Mouse (Mus musculus) forebrain, embryonic 11.5 days (tissue): ENCODE results near the gene Rnf186. TPM values are rescaled to one million over a fixed set of nuclear protein-coding genes. Genes with fewer than 3 reads are reported as not detected.
"Not testable (repeated sequence)": the region's sequence is repeated elsewhere in the genome, so short reads cannot be mapped to it uniquely, and the experiment has no call there.

Source experiments
- ATAC-seq: fragments of 200-750 bp; cut with Nextera tagmentation; replicated peaks from 2 replicates; pipeline ENCODE4 v1.8.0; 2017; ENCODE audit warnings: moderate TSS enrichment; ENCODE audit not compliant: low FRiP score
- DNase-seq: peaks from one replicate; pipeline ENCODE4 v3.0.0-alpha.2; 2017; ENCODE audit warnings: low spot score
- H3K27ac ChIP-seq: fragments of 300-500 bp; sonication (generic); 2 replicates; pipeline ENCODE4 v1.5.1; 2014; ENCODE audit warnings: low read depth, low read length
- H3K27me3 ChIP-seq: fragments of 300-500 bp; sonication (generic); 2 replicates; pipeline ENCODE4 v1.6.1; 2014; ENCODE audit warnings: mild to moderate bottlenecking, low read length, mixed read lengths; ENCODE audit not compliant: control insufficient read depth, insufficient read depth
- H3K36me3 ChIP-seq: fragments of 300-500 bp; sonication (generic); 2 replicates; pipeline ENCODE4 v1.6.1; 2014; ENCODE audit warnings: mild to moderate bottlenecking, low read length, moderate library complexity, mixed read lengths; ENCODE audit not compliant: control insufficient read depth, insufficient read depth
- H3K4me1 ChIP-seq: fragments of 300-500 bp; sonication (generic); replicated peaks from 2 replicates; pipeline ENCODE4 v1.6.1; 2014; ENCODE audit warnings: low read length, mixed read lengths; ENCODE audit not compliant: control insufficient read depth, insufficient read depth
- H3K4me2 ChIP-seq: fragments of 300-500 bp; sonication (generic); 2 replicates; pipeline ENCODE4 v1.6.1; 2014; ENCODE audit warnings: low read depth, mild to moderate bottlenecking, low read length, moderate library complexity, mixed read lengths; ENCODE audit not compliant: severe bottlenecking
- H3K4me3 ChIP-seq: fragments of 300-500 bp; sonication (generic); 2 replicates; pipeline ENCODE4 v1.5.1; 2014; ENCODE audit warnings: low read depth, low read length
- H3K9ac ChIP-seq: fragments of 300-500 bp; sonication (generic); 2 replicates; pipeline ENCODE4 v1.6.1; 2014; ENCODE audit warnings: low read length
- H3K9me3 ChIP-seq: fragments of 300-500 bp; sonication (generic); 2 replicates; pipeline ENCODE4 v1.6.1; 2016; ENCODE audit warnings: low read length, mixed read lengths; ENCODE audit not compliant: control insufficient read depth
- WGBS: fragments of 180-500 bp; shearing (Covaris S2); extraction: QIAGEN DNeasy Blood & Tissue Kit; methylation state at CpG from one replicate; pipeline ENCODE4 v1.1.7; 2014; 5-methylcytosine and 5-hydroxymethylcytosine counted together
- polyA plus RNA-seq: library from polyadenylated mRNA; unstranded; fragments of >200 nt; fragmentation: Nextera tagmentation; extraction: Ambion mirVana; gene quantifications from 2 replicates; pipeline ENCODE4 v1.2.1, GENCODE M21; 2014

Gene Rnf186
- polyA plus RNA-seq, 1 experiment from 2014 or later = not detected

DNA sequence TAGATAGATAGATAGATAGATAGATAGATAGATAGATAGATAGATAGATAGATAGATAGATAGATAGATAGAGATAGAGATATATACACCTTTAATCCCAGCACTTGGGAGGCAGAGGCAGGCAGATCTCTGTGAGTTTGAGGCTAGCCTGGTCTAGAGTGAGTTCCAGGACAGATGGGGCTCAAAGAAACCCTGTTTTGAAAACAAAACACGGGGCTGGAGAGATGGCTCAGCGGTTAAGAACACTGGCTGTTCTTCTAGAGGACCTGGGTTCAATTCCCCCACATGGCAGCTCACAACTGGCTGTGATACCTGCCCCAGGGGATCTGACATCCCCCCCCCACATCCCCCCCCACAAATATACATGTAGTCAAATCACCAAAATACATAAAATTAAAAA is 7.6 kb downstream of the Rnf186 start:
- H3K4me1 ChIP-seq, DNase-seq, H3K9me3 ChIP-seq, H3K27ac ChIP-seq, H3K27me3 ChIP-seq, H3K36me3 ChIP-seq, H3K4me2 ChIP-seq, H3K4me3 ChIP-seq, ATAC-seq, H3K9ac ChIP-seq: not testable (repeated sequence)
- 83% methylated on average over 2 of the region's 2 CpGs for WGBS

DNA sequence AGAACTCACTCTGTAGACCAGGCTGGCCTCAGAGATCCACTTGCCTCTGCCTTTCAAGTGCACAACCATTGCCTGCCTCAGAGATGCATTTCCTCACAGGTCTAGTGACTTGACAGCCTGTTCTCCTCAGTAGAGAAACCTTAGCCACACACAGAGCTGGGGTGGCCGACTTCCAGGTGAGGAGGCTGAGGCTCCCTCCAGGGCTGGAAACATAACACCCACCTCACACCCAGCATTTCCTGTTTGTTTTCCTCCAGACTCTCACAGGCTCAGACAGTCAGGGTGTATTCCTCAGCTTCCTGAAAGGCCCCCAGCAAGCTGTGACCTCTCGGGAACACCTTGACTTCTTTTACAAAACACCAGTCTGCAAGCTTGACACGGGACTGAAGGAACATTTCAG is 8.3 kb downstream of the Rnf186 start:
- Histone ChIP-seq H3K9ac (no peak overlapping the region), H3K27ac (no peak overlapping the region), H3K4me1 (peaks cover 2% of the 10 kb centered on the region; the same call in 1 of the 2 replicates), H3K36me3 (no peaks in the 10 kb centered on the region), H3K4me3 (no peak overlapping the region), H3K4me2 (no peak overlapping the region), H3K27me3 (no peaks in the 10 kb centered on the region; the same call in 1 of the 2 replicates), H3K9me3 (no peaks in the 10 kb centered on the region)
- ATAC-seq (no peak), DNase-seq (no peak)
- WGBS = 80% methylated on average over 3 of the region's 3 CpGs

DNA sequence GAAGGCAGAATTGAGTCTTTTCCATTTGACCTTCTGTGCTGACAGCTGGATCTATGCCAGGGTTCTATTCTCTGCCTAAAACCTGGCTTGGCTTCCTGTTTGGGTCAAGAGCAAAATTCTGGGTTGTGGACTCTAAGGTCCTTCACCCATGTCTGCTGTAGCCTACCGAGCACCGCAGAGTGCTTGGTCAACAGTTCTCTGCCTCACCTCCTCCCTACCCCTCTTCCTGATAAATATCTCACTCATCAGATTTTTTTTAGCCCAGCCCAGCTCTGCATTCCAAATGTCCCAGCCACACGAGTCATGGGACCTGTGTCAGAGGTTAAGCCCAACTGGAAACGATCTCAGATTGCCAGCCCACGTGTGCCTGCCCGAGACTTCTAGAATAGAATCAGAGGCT is 9.1 kb downstream of the Rnf186 start:
- WGBS = 85% methylated on average over 6 of the region's 6 CpGs
- Histone ChIP-seq H3K4me2 (no peak overlapping the region), H3K4me3 (no peak overlapping the region), H3K4me1 (peaks cover 2% of the 10 kb centered on the region; the same call in 1 of the 2 replicates), H3K9me3 (no peaks in the 10 kb centered on the region), H3K9ac (no peak overlapping the region), H3K36me3 (no peaks in the 10 kb centered on the region), H3K27me3 (no peaks in the 10 kb centered on the region; the same call in 1 of the 2 replicates), H3K27ac (no peak overlapping the region)
- ATAC-seq = no peak
- no peak for DNase-seq

DNA sequence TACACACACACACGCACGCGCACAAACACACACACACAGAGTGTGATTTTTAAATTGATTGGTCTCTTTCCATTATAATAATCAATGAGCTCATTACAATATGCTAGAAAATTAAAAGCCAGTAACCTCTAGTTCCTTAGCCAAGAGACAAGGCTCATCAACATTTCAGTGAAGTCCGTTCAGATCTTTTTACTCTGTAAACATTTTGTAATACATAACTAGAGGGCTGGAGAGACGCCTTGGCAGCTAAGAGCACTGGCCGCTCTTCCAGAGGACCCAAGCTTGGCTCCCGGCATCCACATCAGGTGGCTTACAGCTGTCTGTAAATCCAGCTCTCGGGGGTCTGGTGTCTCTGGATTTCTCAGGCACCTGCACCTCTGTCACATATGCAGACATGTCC is 13.1 kb downstream of the Rnf186 start:
- Histone ChIP-seq H3K4me3 (no peak overlapping the region), H3K4me1 (no peaks in the 10 kb centered on the region), H3K9ac (no peak overlapping the region), H3K27ac (no peak overlapping the region), H3K9me3 (no peaks in the 10 kb centered on the region), H3K36me3 (no peaks in the 10 kb centered on the region), H3K27me3 (no peaks in the 10 kb centered on the region), H3K4me2 (no peak overlapping the region)
- WGBS = 95% methylated on average over 8 of the region's 8 CpGs
- ATAC-seq (no peak), DNase-seq (no peak)

DNA sequence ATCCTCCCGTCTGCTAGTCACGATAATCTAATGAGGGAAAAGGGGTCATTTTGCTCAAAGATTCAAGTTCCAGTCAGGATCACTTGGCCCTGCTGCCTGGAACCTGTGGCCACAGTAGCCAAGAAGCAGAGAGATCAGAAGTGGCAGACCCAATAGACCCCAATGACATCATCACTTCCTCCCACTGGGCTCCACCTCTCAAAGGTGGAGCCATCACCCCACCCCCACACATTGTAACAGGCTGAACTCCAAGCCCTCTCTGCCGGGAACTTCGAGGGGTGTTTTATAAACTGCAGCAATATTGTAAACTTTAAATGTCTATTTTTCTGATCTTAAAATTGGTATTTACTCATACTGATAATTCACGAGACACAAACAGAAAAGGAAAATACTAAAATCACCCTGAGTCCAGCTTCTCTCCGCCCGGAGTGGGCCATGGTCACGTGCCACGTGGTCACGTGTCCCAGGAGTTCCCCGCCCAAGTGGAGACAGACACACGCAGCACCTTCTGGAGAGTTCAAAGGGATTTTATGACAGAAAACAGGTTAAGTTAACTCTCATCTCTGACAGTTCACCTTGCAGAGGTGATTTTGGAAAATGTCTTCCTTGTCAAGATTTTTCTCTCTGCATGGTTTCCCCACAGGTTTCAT is 14.0 kb downstream of the Rnf186 start:
- DNase-seq (no peak), ATAC-seq (no peak)
- no peaks in the 10 kb centered on the region for H3K36me3 ChIP-seq
- H3K27ac ChIP-seq = no peak overlapping the region
- H3K9ac ChIP-seq = no peak overlapping the region
- no peaks in the 10 kb centered on the region for H3K9me3 ChIP-seq
- H3K27me3 ChIP-seq = no peaks in the 10 kb centered on the region
- H3K4me2 ChIP-seq = peak overlapping the region; percentile 19; the same call in 1 of the 2 replicates
- H3K4me3 ChIP-seq = no peak overlapping the region
- no peaks in the 10 kb centered on the region for H3K4me1 ChIP-seq
- WGBS = 27% methylated on average over 12 of the region's 12 CpGs

DNA sequence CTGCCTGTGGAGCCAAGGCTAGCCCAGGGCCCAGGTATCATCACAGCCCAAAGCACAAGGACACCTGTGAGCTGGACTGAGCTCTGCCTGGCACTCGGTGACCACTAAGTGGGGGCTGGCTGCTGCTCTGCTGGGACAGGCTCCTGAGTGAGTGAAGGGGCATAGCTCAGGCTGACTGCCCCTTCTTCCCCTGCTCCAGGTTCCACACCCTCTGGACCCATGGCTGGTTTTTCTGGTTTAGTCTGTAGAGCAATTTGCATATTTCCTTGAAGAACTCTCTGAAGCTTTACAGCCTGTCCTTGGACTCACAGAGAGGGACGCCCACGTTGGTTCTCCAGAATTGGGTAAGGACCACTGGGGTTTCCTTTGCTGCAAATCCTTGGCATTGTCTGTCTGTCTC is 16.5 kb downstream of the Rnf186 start:
- H3K9me3 ChIP-seq = no peaks in the 10 kb centered on the region
- H3K4me1 ChIP-seq = no peaks in the 10 kb centered on the region
- no peak overlapping the region for H3K27ac ChIP-seq
- ATAC-seq (no peak), DNase-seq (no peak)
- WGBS = 81% methylated on average over 3 of the region's 3 CpGs
- H3K4me2 ChIP-seq = no peak overlapping the region
- no peak overlapping the region for H3K4me3 ChIP-seq
- H3K27me3 ChIP-seq = no peaks in the 10 kb centered on the region
- no peak overlapping the region for H3K9ac ChIP-seq
- no peaks in the 10 kb centered on the region for H3K36me3 ChIP-seq

DNA sequence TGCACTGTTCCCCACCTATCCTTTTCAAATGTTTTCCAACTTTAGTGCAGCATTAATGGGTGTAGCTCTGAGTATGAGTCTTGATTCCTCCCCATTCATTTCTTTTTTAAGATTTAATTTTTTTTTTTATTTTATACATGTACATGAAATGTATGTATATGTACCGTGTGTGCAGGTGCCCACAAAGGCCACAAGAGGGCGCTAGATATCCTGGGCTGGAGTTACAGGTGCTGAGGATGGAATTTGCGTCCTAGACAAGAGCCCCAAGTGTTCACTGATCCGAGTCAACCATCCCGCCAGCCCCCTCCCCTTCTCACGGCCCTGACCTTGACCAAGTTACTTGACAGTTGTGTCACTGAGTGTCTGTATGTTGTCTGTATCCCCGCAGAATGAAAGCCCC is 17.8 kb downstream of the Rnf186 start:
- Histone ChIP-seq H3K4me1 (no peaks in the 10 kb centered on the region), H3K27me3 (no peaks in the 10 kb centered on the region), H3K4me2 (no peak overlapping the region), H3K9ac (no peak overlapping the region), H3K4me3 (no peak overlapping the region), H3K9me3 (no peaks in the 10 kb centered on the region), H3K36me3 (no peaks in the 10 kb centered on the region), H3K27ac (no peak overlapping the region)
- 72% methylated on average over 7 of the region's 7 CpGs for WGBS
- DNase-seq (no peak), ATAC-seq (no peak)

DNA sequence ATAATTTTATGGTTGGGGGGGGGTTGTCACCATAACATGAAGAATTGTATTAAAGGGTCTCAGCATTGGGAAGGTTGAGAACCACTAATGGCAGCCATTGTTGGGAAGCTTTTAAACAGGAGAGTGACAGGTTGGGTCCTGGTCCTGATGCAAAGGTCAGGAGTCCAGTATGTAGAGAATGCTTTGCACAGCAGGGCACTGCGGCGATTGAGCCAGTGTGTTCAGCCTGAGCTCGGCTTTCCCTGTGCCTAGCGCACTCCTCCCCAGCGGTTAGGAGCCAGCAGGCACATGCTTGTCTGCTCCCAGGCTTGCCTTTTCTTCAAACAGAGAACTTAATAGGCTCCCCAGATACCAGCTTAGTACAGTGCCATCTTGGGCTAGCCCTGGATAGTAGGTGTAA is 19.4 kb downstream of the Rnf186 start:
- no peak for DNase-seq
- H3K9ac ChIP-seq = no peak overlapping the region
- no peak overlapping the region for H3K4me3 ChIP-seq
- H3K36me3 ChIP-seq = no peaks in the 10 kb centered on the region
- 37% methylated on average over 5 of the region's 5 CpGs for WGBS
- no peak overlapping the region for H3K4me2 ChIP-seq
- no peak overlapping the region for H3K27ac ChIP-seq
- no peaks in the 10 kb centered on the region for H3K4me1 ChIP-seq
- no peak for ATAC-seq
- no peaks in the 10 kb centered on the region for H3K9me3 ChIP-seq
- no peaks in the 10 kb centered on the region for H3K27me3 ChIP-seq

DNA sequence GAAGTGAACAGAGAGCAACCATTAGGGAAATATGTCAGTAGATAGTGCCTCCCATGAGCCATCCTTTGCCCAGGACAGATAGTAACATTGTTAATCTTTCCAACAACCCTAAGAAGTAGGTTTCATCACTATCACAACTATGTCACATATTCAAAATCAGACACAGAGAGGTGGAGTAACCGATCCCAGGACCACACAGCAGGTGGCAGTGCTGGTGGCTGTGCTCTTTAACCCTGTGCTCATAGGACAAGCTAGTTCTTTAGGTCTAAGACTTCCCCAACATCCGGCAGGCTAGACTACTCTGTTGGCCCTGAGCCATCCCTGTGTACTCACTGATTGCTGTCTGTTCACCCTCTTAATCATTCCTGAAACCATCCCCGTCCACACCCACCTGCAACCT is 27.5 kb downstream of the Rnf186 start:
- no peak for DNase-seq
- Histone ChIP-seq H3K9me3 (no peaks in the 10 kb centered on the region), H3K36me3 (no peaks in the 10 kb centered on the region), H3K4me2 (no peak overlapping the region), H3K4me1 (no peaks in the 10 kb centered on the region), H3K9ac (no peak overlapping the region), H3K4me3 (no peak overlapping the region), H3K27me3 (no peaks in the 10 kb centered on the region), H3K27ac (no peak overlapping the region)
- ATAC-seq = no peak
- WGBS = 89% methylated on average over 3 of the region's 3 CpGs
